Mouse (Mus musculus) spleen, postnatal 0 days (tissue): Measurements from ENCODE around the gene Tacr1. TPM values are rescaled to one million over a fixed set of nuclear protein-coding genes. Genes with fewer than 3 reads are reported as not detected.

Source experiments
- polyA plus RNA-seq: library from polyadenylated mRNA; unstranded; fragments of >200 nt; fragmentation: Nextera tagmentation; extraction: Ambion mirVana; gene quantifications from 2 replicates; pipeline ENCODE4 v1.2.1, GENCODE M21; 2015

Tacr1 gene
- not detected in 2 replicates for polyA plus RNA-seq

GRCm38 (mm10) chr6:82401595-82402451, at the start of gene Tacr1:
Tacr1 (plus strand) TSS chr6:82402334.

